Mouse (Mus musculus) cerebellum, postnatal 10 days (tissue): Measurements from ENCODE around the gene Zap70.
"Not testable (repeated sequence)": the region's sequence is repeated elsewhere in the genome, so short reads cannot be mapped to it uniquely, and the experiment has no call there.

ENCODE experiments used
- DNase-seq, 2 experiments: peaks; one replicate each; pipeline ENCODE4 v3.0.0; 2021; ENCODE audit warnings: mixed read lengths in 2 of 2

Gene Zap70

GRCm38 (mm10) chr1:36780793-36781192, 19.2 kb downstream of the Zap70 start:
- DNase-seq = no peak

DNA sequence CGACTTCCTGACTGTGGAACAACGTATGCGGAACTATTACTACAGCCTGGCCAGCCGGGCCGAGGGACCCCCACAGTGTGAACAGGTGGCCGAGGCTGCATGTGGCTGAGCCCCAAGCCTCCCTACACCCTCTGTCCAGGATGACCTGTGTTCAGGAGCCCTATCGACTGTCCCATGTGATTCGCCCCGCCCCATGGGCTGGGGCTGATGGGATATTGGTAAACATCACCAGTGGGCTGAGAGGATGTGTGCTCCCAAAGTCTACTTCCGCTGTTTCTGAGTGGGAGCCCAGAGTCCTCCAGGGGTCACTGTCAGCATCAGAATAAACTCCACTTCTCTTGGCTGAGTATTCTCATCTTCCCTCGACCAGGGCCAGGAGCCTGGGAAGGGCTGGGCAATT, 20.9 kb downstream of the Zap70 start:
- peak; percentile 59 for DNase-seq

- DNase-seq = peak; percentile 94 to 96
Measured at GRCm38 (mm10) chr1:36784365-36785134, 23.0 kb downstream of the Zap70 start.

- peak; percentile 90 to 93 for DNase-seq
Measured at GRCm38 (mm10) chr1:36785238-36785641, 23.6 kb downstream of the Zap70 start.

DNA sequence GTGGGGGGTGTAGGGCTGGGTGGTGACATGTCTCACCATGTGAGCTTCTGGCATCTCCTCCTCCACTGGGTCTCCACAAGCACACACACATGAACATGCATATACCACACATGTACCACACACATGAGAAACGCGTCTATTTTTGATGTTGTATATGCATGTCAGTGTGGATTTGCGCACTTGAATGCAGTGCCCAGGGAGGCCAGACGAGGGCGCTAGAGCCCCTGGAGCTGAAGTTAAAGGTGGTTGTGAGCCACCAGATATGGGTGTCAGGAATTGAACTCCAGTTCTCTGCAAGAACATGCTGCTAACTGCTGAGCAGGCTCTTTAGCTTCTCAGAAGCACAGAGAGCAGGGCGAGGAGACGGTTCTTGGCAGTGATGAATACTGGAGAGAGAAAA, 24.8 kb downstream of the Zap70 start:
- peak; percentile 45 to 54 for DNase-seq

DNA sequence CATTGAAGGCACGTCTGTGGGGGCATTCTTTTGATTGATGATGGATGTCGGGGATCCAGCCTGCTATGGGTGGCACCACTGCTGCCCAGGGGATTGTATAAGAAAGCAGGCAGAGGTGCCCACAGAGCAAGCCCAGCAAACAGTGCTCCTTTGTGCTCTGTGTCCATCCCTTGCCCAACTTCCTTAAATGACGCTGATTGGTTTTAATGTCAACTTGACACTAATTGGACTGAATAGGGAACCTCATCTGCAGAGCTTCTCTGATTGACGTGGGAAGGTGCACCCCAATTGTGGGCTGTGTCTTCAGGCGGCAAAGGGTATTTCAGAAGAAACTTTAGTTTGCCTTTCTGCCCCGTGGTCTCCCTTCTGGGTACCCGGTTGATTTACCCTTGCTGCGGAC, 27.8 kb downstream of the Zap70 start:
- no peak for DNase-seq

GRCm38 (mm10) chr1:36796711-36797110, 35.1 kb downstream of the Zap70 start:
- no peak for DNase-seq

- no peak for DNase-seq
Measured at GRCm38 (mm10) chr1:36797481-36797880, 35.9 kb downstream of the Zap70 start.

DNA sequence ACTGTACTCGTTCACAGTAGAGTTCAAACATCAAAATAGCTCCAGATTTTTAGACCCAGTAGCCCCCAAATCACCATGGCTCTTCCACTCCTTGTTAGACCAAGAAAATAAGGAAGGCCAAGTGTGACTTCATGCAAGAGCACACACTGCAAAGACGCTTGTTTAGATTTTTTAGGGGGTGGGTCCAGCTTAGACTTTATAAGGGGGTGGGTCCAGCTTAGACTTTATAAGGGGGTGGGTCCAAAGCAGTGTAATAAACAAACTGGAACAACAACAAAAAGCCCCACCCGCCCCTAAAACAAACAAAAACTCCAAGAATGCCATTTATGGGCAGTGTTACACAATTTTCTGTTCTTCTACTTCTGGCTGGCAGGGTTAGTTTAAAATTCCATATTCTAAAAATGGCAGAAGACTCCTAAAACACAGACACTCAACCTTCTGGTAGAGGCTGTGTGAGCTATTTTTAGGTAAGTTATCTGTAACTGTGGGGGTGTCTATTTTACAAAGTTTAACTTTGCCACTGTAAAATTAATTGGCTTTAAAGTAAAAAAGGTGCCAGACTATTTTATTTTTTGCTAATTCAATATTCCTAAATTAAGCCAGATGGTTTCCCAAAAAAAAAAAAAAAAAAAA, 38.9 kb downstream of the Zap70 start:
- no peak for DNase-seq

DNA sequence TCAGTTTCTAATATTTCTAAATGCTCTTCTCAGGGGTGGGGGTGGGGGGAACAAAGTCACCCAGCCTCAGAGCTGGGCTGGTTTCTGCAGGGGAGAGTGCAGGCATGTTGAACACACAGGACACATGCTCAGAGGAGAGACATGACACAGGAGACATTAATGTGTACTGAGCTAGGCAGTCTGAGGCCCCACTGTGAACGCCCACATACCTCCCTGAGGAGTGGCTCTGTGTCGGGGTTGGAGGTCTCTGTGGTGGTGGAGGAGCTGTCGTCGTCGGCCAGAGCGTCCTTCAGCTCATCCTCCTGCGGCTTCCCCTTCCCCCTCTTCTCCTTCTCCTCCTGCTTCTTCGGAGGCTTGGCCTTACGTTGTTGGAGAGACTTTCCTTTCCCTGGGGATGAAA, 42.7 kb downstream of the Zap70 start:
- DNase-seq = no peak

GRCm38 (mm10) chr1:36804833-36805232, 43.2 kb downstream of the Zap70 start:
- DNase-seq = no peak

DNA sequence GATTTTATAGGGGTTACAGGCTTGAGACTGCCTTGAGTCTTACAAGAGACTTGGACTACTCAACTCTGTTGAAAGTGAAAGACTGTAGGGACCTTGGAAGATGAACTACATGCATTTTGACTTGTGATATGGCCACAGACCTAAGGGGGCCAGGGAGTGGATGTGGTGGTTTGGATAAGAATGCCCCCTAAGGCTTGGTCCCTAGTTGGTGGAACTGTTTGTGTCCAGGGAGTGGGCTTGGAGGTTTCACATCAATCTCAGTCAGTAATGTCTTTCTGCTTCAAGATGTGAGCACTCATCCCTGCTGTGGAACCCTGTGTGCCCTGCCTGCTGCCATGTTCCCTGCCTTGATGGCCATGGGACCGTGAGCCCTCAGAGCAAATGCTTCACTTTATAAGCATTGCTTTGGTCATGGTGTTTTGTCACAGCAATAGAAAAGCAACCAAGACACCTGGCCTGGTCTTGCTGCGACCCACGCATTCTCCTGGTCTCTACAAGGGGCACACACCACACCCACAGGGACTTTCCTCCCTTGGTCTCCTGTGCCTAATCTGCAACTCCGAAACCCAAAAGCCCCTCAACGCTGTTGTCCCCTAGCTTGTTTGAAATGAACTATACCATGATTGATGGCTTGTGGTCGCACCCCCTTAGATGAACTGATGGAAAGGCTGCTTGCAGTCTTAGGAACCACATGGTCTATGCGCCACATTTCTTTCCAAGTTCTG, 44.7 kb downstream of the Zap70 start:
- no peak for DNase-seq

GRCm38 (mm10) chr1:36807086-36807485, 45.5 kb downstream of the Zap70 start:
- DNase-seq = no peak

DNA sequence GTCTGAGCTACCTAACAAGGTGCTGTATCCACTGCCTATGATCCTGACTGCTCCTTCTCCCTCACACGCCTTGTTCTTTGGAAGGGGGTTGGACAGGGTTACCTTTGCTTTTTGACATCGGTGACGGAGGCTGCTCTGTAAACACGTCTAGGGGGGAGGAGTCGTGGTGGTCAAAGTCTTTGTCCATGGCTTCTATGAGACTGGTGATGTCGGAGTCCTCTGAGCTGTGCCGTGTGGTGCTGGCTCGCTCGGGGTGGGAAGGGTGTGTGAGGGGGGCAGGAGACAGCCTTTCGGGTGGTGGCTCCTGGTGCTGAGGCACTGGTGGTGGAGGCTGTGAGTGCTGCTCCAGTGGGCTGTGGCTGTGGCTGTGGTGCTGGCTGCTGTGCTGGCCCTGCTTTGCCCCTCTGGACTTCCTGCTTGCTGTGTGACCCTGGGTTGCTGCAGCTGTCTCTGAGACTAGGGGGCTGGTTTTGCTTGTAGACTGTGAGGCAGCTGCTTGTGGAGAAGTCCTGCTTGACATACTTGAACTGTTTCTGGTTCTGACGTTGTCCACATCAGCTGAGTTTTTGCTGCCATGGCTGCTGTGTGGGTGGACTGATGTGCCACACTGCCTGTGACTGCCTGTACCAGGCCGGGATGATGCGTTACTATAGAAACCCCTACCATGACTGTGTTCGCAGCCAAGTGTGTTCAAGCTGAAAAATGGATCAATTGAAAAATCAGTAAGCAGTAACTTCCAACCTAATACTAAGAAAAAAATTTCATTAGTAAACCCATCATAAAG, 46.4 kb downstream of the Zap70 start:
- no peak for DNase-seq

- no peak for DNase-seq
Measured at GRCm38 (mm10) chr1:36811806-36812205, 50.2 kb downstream of the Zap70 start.

DNA sequence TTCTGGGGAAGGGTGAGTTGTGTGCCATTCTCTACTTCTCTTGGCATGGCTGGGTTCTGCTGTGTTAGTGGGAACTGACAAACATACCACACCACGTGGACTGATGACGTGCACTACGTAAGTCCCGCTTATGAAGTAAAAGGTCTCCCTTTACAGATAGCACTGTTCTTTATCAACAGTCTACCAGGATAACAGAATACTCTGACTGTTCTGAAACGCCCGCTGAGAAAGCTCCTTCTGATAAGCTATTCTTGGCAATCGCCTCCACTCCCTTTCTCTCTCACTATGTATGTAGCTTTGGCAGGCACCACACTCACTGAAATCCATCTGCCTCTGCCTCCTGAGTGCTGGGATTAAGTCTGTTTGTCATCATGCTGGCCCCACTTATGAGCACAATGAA, 51.8 kb downstream of the Zap70 start:
- peak; percentile 31 to 45 for DNase-seq

DNA sequence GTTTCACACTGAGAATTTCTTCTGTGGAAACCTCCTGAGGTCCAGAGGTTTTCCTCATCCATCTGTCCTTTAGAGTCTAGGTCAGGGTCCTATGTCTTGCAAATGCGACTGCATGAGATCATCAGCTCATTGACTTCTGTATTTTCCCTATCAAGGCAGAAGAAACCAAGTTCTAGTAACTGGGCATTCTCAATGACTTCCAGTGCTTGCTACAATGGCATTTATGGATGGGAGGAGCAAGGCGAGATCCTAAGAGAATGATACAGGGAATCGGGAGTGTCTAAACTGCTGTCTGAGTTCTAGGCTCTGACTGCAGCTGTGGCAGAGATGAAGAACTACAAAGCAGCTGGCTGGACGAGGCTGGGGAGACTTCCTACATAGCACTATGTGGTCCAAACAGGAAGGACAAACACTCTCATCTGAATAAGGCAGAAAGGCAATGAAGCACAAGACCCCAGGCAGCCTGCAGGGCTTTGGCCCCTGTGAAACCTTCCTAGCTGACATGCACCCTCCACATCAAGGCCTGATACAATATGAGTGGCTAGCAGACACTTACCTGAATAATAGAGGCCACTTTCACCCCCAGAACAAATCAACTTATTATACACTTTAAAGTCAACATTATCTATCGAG, 52.8 kb downstream of the Zap70 start:
- no peak for DNase-seq

- DNase-seq = no peak
Measured at GRCm38 (mm10) chr1:36815166-36815565, 53.6 kb downstream of the Zap70 start.

DNA sequence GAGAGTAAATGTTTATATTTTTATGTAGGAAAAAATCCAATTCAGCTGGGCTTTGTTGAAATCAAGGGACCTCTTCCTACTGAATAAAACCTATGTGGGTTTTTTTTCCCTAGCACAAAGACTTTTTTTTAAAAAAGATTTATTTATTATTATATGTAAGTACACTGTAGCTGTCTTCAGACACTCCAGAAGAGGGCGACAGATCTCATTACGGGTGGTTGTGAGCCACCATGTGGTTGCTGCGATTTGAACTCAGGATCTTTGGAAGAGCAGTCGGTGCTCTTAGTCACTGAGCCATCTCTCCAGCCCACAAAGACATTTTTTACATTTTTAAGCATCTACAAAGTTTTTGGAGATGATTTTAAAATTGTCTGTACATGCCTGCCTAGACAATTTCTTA, 60.3 kb downstream of the Zap70 start:
- not testable (repeated sequence) for DNase-seq

DNA sequence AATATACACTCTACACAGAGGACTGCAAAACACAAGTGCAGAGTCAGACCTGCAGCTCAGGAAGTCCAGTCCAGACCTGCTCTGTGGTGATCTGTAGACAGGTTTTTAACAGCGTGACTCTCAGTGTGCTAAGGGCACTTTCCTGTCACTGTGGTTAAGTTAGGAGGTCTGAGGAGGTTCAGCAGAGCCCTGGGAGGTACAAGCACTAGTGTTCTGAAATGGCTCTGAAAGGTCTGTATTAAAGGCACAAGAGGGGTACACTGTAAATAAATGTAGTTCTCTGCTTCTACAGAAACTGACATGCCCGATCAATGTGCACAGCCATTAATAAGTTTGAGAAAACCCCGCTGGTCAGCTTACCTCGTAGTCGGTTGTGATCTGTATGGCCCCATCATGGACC, 62.8 kb downstream of the Zap70 start:
- no peak for DNase-seq

GRCm38 (mm10) chr1:36830913-36831866, 69.6 kb downstream of the Zap70 start:
- DNase-seq = no peak
